Mouse (Mus musculus): Measurements from ENCODE around the gene Mgat5.

Mgat5 gene

DNA sequence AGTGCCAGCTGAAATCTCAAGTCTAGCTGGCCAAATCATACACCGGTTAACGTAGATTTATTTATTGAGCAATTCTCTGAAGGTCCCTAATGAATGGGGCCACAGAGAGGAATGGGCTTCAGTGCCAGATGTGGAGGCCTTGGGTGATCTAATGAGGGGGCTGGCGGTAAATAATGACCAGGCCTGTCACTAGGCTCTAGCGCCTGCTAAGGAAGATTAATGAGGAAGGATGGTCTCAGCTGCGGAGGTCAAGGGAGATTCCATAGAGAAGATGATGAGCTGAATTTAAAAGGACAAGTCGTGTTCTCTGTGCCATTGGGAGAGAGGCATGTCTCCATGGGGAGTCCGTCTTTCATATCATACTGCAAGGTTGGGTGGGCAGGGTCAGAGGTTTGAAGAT lies 178.3 kb downstream of the Mgat5 start:
- DNase-seq (ENCODE audit: low read depth, low spot score), result no peak

- DNase-seq (ENCODE audit: low read depth, low spot score), result no peak
These were observed 182.4 kb downstream of the Mgat5 start for GRCm38 (mm10) chr1:127387226-127387625.

GRCm38 (mm10) chr1:127387661-127388060 lies 182.8 kb downstream of the Mgat5 start:
- no peak for DNase-seq (ENCODE audit: low read depth, low spot score)

DNA sequence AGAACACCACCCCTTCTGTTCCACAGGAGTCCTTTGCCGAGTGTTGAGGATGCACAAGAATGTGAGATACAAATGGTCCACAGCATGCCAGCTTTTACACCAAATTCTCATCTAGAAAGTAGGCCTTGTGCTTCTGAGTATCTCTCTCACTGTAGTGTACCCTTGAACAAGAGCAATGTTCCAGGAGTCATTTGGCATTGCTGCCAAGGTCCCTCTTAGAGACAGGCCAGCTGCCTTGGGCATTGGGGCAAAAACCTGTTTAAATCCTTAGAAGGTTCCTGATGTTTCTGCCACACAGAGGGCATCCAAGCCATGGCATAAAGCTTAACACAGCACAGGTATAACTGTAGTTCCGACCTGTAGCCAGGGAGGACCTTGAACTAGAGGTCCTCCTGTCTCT lies 189.9 kb downstream of the Mgat5 start:
- DNase-seq (ENCODE audit: low read depth, low spot score), result no peak

- no peak for DNase-seq (ENCODE audit: low read depth, low spot score)
These were observed 190.9 kb downstream of the Mgat5 start for GRCm38 (mm10) chr1:127395724-127396123.

DNA sequence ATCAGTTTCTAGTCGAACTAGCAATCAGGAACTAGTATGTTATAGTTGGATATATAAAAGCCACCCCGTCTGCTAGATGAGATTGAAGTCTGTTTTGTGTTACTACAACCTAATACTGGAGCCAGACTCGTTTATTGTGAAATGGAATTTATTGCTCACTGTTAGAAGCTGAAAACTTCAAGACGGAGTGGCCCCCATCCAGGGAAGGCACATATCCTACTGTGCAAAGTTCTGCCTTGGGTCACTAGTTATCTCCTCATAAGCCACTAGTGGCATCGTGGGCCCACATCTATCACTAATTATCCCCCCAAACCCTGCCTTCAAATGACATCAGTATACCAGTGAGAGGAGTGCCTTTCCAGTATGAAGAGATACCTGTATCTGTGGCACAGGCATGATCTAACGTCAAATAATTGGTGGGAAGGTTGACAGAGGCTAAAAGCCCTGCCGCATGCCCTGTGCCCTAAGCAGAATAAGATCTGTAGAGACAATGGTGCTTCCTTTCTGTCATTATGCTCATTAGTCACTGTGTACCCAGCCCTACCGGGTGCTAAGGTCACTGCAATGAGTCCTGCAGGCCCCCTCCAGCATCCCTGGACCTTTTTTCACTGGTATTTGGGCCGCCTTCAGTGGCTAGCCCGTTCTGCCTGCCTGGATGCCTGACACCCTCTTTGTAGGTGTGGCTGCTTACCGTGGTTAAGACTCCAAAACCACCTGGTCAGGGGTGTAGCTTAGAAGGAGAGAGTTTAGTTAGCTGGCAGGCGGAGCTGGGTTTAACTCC lies 191.9 kb downstream of the Mgat5 start:
- DNase-seq (ENCODE audit: low read depth, low spot score), result no peak

DNA sequence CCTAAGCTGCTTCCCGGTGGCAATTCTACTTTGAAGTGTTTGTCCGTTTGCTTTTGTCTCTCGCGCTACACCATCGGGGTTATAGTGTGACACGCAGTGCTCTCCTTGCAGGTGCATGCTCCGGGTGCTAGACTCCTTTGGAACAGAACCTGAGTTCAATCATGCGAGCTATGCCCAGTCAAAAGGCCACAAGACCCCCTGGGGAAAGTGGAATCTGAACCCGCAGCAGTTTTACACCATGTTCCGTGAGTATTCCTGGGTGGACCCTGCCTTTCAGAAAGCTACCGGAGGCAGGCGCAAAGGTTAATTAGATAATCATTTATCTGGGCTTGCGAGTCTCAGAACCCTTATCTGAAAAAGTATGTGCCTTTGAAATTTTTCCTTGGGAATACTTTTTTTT lies 192.6 kb downstream of the Mgat5 start:
- DNase-seq (ENCODE audit: low read depth, low spot score), result no peak

DNA sequence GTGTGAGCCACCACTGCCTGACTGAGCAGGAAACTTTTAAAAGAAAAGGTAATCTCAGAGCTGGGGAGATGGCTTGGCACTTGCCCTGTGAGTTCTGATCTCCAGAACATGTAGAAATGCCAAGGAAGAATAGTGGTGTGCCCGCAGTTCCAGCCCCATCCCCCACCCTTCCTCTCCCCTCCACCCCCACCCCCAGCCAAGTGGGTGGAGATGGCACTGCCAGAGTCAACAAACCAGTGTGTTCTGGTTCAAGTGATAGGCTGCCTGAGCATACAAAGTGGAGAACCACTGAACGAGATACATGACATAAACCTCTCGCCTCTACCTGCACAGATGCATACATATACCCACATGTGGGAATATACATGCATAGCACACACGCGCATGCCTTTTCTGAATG lies 193.4 kb downstream of the Mgat5 start:
- no peak for DNase-seq (ENCODE audit: low read depth, low spot score)

DNA sequence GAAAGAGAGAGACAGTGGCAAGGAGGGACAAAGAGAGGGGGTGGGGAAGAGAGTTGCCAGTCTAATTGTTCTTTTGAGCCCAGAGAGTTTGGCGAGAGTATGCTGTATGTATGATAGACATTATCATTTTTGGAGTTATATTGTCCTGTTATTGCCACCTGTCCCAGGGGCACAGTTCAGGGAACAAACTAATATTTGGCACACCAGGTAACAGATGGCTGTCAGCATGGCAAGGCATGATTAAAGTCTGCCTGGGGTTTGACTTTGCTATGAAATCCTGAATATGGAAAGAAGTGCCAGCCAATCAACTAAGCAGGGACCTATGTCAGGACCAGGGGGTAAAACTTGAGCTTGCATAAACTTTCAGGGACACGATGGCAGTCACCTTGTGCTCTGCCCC lies 195.4 kb downstream of the Mgat5 start:
- no peak for DNase-seq (ENCODE audit: low read depth, low spot score)

GRCm38 (mm10) chr1:127400666-127401065 lies 195.9 kb downstream of the Mgat5 start:
- no peak for DNase-seq (ENCODE audit: low read depth, low spot score)

GRCm38 (mm10) chr1:127404655-127405054 lies 199.8 kb downstream of the Mgat5 start:
- no peak for DNase-seq (ENCODE audit: low read depth, low spot score)

DNA sequence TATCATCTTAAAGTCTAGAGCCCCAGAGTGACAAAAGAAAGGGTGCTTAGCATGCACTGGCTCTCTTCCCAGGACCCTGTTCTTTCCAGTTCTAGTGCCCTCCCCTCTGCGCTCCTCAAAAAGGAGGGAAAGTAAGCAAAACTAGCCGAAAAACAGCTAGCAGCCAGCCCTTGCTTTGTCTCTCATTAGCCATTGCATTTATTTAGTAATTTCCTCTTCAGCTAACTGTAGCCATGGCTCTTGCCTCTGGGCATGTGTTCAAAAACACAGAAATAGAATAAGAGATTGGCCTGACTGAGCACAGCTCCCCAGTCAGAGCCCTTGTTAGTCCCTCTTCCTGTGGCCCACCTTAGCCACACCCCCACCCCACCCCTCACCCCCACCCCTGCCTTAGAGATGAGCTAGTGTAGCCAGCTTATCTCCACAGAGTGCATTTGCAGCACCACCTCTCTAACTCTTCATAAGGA lies 204.2 kb downstream of the Mgat5 start:
- peak; percentile 36 for DNase-seq (ENCODE audit: low read depth, low spot score)

- no peak for DNase-seq (ENCODE audit: low read depth, low spot score)
These were observed 204.7 kb downstream of the Mgat5 start for GRCm38 (mm10) chr1:127409512-127409911.

DNA sequence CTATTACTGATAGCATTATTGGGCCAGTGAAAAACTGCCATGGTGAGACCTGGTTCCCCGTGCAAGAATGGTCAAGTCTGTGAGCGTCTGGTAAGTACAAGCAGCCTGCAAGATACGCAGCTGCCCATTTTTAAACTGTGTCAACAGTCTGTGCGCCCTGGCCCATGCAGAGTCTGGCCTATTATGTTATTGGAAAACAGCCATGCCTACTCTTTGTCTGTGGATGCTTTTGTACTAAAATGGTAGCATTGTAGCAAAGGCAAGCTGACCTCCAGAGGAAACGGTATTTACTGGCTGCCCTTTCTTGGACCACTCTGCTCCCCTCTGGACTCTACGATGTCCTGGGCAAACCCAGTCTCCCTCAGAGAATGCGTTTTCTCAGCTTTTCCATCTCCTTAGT lies 209.7 kb downstream of the Mgat5 start:
- no peak for DNase-seq (ENCODE audit: low read depth, low spot score)

DNA sequence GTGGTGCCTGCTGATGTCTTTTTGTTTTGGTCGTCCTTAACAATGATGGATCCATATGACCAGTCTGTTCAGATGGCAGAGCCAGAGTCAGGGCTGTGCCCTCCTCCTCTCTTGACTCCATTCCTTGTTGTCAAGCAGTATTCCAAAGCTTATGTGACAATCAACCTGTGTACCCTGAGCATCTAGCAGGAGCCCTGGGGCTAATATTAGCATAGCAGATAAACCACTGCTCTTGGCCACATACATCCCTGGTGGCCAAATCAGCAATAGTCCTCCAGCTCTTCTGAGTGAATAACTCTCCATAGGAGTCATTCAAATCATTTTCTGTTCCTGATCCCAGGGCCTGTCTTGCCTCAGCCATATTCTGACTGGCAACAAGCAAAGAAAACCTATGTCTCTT lies 211.1 kb downstream of the Mgat5 start:
- DNase-seq (ENCODE audit: low read depth, low spot score), result no peak

DNA sequence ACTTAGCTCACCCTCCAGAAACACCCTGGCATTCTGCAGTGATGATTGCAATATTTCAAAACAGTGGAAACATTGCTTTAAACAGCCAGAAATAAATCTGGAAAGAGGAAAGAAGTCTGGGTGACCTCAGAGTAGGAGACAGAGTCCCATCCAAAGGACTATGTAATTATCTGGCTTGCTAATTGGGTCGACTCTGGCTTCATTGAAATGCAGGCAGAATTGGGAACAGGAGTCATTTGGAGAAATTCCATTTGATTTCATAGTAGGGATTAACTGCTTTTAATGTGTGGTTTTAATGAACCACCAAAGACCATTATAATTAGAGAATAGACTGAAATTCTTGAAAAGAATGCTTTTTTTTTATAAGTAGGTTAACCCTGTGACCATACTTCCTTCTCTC lies 212.2 kb downstream of the Mgat5 start:
- DNase-seq (ENCODE audit: low read depth, low spot score), result no peak

GRCm38 (mm10) chr1:127418916-127419575 lies 214.2 kb downstream of the Mgat5 start:
- no peak for DNase-seq (ENCODE audit: low read depth, low spot score)

DNA sequence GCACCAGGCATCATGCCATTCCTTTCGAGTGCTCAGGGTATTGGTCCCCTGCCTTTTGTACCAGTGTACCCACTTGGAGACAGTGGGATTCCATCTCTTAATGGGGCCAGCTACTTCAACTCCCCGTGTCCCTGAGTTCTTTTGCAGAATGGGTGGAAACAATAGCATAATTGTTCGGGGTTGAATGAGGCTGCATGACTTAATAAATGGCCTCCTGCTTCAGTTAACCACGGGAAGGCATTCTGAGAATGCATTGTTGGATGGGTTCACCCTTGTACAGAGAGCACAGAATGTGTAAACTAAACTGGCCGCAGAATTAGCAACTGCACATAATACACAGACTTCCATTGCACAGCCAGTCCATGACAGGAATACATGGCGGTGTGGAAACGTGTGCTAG lies 214.8 kb downstream of the Mgat5 start:
- no peak for DNase-seq (ENCODE audit: low read depth, low spot score)

DNA sequence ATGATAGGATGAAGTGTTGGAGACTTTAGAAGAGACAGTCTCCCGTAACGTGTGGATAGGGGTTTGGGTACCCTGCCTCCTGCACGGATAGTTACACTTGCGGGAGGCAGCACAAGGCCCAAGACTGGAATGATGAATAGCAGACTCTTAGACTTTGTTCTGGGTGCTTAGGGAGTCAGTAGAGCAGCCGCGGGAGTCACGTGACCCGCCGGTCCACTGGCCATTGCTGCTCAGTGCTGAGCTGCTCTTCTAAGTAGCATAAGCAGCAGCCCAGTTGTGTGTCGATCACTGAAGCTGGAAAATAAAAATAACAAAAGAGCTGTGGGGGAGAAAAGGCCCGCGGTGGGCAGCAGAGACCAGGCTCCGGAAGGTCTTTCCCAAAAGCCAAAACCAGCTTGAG lies 215.6 kb downstream of the Mgat5 start:
- no peak for DNase-seq (ENCODE audit: low read depth, low spot score)

DNA sequence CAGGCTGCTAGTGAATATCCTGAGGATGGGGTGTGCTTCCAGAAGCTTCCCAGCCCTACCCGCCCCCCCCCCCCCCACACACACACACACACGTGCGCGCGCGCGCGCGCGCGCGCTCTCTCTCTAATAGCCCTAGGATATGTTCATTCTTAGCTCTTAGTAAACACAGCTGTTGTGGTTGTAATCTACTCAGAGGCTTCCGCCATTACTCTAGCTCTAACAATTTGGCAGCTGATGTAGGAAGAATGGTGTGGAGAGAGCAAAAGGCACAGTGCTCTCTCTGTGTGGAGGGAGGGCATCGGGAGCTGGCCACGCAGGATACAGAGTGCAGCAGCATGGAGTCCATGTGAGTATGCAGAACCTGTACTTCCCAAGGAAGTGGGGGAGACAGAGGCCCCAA lies 216.0 kb downstream of the Mgat5 start:
- no peak for DNase-seq (ENCODE audit: low read depth, low spot score)

GRCm38 (mm10) chr1:127422565-127422964 lies 217.8 kb downstream of the Mgat5 start:
- no peak for DNase-seq (ENCODE audit: low read depth, low spot score)

- DNase-seq (ENCODE audit: low read depth, low spot score), result no peak
These were observed 220.3 kb downstream of the Mgat5 start for GRCm38 (mm10) chr1:127425021-127425532.

- no peak for DNase-seq (ENCODE audit: low read depth, low spot score)
These were observed 225.5 kb downstream of the Mgat5 start for GRCm38 (mm10) chr1:127430290-127430689.
